Mouse (Mus musculus) ovary, postnatal 10 days (tissue): ENCODE results near the gene Malrd1.

Experiments used
- DNase-seq: peaks from one replicate; pipeline ENCODE4 v3.0.0; 2022; ENCODE audit warnings: low spot score

The Malrd1 gene

GRCm38 (mm10) chr2:16029752-16030151, 503.5 kb downstream of the Malrd1 start:
- no peak for DNase-seq

GRCm38 (mm10) chr2:16031559-16031958, 505.3 kb downstream of the Malrd1 start:
- no peak for DNase-seq

- no peak for DNase-seq
These were observed 506.5 kb downstream of the Malrd1 start for GRCm38 (mm10) chr2:16032804-16033203.

- no peak for DNase-seq
These were observed 584.4 kb downstream of the Malrd1 start for GRCm38 (mm10) chr2:16110696-16111095.

- DNase-seq = no peak
These were observed 587.1 kb downstream of the Malrd1 start for GRCm38 (mm10) chr2:16113333-16113732.

GRCm38 (mm10) chr2:16147999-16148398, 621.7 kb downstream of the Malrd1 start:
- no peak for DNase-seq

- no peak for DNase-seq
These were observed 626.3 kb downstream of the Malrd1 start for GRCm38 (mm10) chr2:16152623-16153022.

GRCm38 (mm10) chr2:16163246-16163989, 637.1 kb downstream of the Malrd1 start:
- no peak for DNase-seq

GRCm38 (mm10) chr2:16168611-16169010, 642.3 kb downstream of the Malrd1 start:
- DNase-seq = no peak

- no peak for DNase-seq
These were observed 645.8 kb downstream of the Malrd1 start for GRCm38 (mm10) chr2:16172086-16172485.

GRCm38 (mm10) chr2:16173355-16173754, 647.1 kb downstream of the Malrd1 start:
- DNase-seq = no peak

GRCm38 (mm10) chr2:16182140-16182539, 655.9 kb downstream of the Malrd1 start:
- DNase-seq = no peak

- no peak for DNase-seq
These were observed 656.9 kb downstream of the Malrd1 start for GRCm38 (mm10) chr2:16183158-16183557.

- no peak for DNase-seq
These were observed 683.7 kb downstream of the Malrd1 start for GRCm38 (mm10) chr2:16210016-16210415.

GRCm38 (mm10) chr2:16212752-16213151, 686.5 kb downstream of the Malrd1 start:
- DNase-seq = no peak

- DNase-seq = no peak
These were observed 687.8 kb downstream of the Malrd1 start for GRCm38 (mm10) chr2:16214111-16214510.

GRCm38 (mm10) chr2:16228187-16228832, 702.0 kb downstream of the Malrd1 start:
- no peak for DNase-seq

- no peak for DNase-seq
These were observed 714.6 kb downstream of the Malrd1 start for GRCm38 (mm10) chr2:16240861-16241260.

GRCm38 (mm10) chr2:16243097-16243496, 716.8 kb downstream of the Malrd1 start:
- DNase-seq = no peak

GRCm38 (mm10) chr2:16248861-16249260, 722.6 kb downstream of the Malrd1 start:
- no peak for DNase-seq

- no peak for DNase-seq
These were observed 726.0 kb downstream of the Malrd1 start for GRCm38 (mm10) chr2:16252274-16252673.
